Mouse (Mus musculus) thymus, adult 2 months (tissue): Measurements from ENCODE around the gene Qsox1.

Source experiments
- CTCF ChIP-seq: fragments of 200-500 bp; IDR thresholded peaks from 2 replicates; pipeline ENCODE4 v1.5.1; 2012; ENCODE audit warnings: mild to moderate bottlenecking, control low read depth, low read length, moderate library complexity, borderline replicate concordance; ENCODE audit not compliant: control insufficient read depth, poor library complexity, insufficient read depth; ENCODE audit errors: extremely low read depth
- POLR2A ChIP-seq: fragments of 200-500 bp; IDR thresholded peaks from 2 replicates; pipeline ENCODE4 v1.6.1; 2012; ENCODE audit warnings: mild to moderate bottlenecking, low read length, control low read depth, moderate library complexity; ENCODE audit not compliant: control insufficient read depth, poor library complexity, insufficient read depth; ENCODE audit errors: extremely low read depth

- TF ChIP-seq POLR2A = no peak
- no peak for TF ChIP-seq CTCF
Measured at GRCm38 (mm10) chr1:155750517-155751178, 62.0 kb downstream of the Qsox1 start.
